Mouse (Mus musculus): ENCODE results near the gene Atg9a. TPM values are rescaled to one million over a fixed set of nuclear protein-coding genes. Genes with fewer than 3 reads are reported as not detected.
A peak's percentile ranks its signal among the peaks of the same experiment; 100 is the strongest.
"Not testable (repeated sequence)": the region's sequence is repeated elsewhere in the genome, so short reads cannot be mapped to it uniquely, and the experiment has no call there.

The Atg9a gene
- 10 to 100 TPM; 73.8 to 76.3 TPM for total RNA-seq (2021)

DNA sequence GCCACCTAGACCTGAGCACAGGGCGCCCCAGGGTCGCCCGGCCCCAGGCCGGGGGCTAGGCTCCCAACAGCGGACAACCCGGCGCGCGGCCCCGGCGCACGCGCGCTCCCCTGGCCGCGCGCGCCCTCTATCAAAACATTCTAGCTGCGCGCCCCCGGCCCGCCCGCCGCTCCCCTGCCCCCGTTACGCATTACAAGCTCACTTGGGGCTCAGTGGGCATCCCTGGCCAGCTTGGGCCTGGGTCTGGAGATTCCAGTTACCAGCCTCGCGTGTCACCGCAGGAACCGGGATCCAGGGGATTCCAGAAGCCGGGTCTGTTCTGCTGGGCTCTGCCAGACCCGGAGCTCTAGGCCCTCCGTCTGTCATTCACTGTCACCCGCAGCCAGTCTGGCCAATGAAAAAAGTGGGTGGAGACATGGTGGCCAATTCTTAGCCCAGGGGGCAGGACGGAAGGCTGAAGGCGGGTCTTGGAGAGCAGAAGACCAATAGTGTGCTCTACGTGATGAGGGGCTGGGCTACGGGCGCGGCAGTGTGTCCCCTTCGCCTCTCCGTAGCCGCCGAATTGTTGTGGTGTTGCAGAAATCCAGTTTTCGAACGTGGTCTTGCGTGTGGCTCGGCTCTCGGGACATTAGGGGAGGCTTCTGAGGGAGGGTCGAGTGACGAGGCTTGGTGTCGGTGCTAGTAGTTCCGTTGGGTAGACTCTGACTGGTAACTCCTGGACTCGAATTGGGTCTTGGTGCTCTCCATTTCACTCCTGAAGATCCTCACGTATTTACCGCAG, at the start of gene Atg9a, which contains the start of gene Ankzf1:
TSS of gene Atg9a (minus strand) at position 575 of the 781 bp plus-strand sequence.
TSS of gene Ankzf1 (plus strand) at position 530 of the 781 bp plus-strand sequence.
- peak; percentile 89 to 92 for DNase-seq
- intact Hi-C loops (cut with DNase I): loop anchor here (1.0 to 5.0 kb wide), 3 partner anchors 17 to 125 kb away; partner anchors contain the start of genes Dnpep and Zfand2b

DNA sequence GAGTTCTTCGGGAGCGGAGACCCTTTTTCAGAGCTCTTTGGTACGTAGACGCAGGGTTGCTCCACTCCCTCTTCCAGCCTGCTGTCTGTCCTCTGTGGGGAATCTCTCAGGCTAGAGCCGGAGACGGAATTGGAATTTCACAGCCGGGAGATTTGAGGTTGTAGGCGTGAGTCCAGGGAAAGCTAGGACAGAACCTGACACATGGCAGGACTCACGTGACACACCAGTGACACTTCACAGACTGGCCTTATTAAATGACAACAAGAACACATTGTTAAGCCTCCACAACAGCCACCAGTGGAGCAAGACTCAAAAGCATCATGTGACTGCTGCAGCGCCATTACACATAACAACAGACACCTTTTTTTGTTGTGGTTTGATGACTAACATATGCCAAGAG, 47.6 kb upstream of the Atg9a start:
- intact Hi-C loops (cut with DNase I): loop anchor here (5.0 kb wide), 1 partner anchor 72 kb away; the partner anchor contains the start of gene Zfand2b
- peak in 1 of 2 experiments; percentile 27 for DNase-seq

DNA sequence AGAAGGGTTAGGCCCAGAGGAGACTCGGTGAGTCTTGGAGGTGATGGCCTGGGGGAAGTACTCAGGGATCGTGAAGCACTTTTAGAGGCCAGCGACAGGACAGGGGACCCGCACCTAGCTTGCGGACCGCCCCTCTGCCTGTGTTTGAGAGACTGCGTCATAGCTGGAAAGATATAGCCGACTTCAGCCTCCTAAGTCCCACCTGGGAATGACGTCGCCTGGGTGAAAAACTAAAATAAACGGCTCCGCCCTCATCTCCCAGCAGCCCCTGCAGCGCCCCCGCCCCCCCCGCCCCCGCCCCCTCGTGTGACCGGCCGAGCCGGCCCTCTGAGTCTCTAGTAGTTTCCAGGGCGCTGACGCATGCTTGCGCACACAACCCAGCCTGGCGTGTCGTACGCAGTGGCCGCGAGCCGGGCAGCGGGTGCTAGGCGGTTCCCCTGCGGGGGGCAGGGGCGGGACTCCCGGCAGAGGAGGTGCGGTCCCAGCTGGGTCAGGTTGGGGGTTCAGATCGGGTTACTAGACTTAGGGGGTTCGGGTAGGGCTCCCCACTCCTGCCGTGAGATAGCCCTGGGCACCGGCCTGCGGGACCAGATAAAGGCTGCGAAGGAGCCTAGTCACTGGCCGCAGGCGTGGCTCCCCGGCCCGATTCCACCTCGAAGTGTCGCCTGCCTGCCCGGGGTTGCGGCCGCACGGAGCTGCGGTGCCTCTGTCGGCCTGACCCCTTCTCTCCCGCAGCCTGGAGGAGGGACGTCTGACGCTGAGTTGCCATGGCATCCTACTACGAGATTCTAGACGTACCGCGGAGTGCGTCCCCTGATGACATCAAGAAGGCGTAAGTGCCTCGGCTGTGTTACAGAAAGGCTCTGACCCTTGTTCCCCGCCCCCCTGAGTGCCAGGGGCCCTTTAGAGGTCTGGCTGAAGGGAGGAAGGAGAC, 44.4 kb upstream of the Atg9a start, which contains the start of gene Dnajb2:
TSS of gene Dnajb2 (plus strand) at position 290 of the 934 bp plus-strand sequence.
- intact Hi-C loops (cut with DNase I): loop anchor here (5.0 kb wide), 1 partner anchor 69 kb away; the partner anchor contains the start of gene Zfand2b
- peak; percentile 88 to 90 for DNase-seq

DNA sequence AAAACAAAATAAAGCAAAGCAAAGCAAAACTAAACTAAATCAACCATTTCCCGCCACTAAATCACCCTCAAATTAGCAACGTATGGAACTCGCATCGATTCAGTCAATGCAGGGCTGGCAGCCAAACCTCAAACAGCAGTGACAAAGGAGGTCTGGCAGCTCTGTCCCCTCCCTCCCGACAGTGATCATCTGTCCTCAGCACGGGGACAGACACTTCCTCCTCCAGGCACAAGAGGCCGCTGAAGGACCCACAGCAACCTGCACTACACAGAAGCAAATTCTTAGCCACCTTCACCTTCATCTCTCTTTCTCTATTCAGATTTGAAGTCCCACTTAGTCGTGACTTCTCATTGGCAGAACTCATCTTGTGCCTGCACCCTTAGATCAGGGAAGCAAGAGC, 42.6 kb upstream of the Atg9a start:
- intact Hi-C loops (cut with DNase I): loop anchor here (1.0 to 5.0 kb wide), 3 partner anchors 17 to 78 kb away; partner anchors contain the start of gene Zfand2b
- DNase-seq: peak in 1 of 2 experiments; percentile 67

DNA sequence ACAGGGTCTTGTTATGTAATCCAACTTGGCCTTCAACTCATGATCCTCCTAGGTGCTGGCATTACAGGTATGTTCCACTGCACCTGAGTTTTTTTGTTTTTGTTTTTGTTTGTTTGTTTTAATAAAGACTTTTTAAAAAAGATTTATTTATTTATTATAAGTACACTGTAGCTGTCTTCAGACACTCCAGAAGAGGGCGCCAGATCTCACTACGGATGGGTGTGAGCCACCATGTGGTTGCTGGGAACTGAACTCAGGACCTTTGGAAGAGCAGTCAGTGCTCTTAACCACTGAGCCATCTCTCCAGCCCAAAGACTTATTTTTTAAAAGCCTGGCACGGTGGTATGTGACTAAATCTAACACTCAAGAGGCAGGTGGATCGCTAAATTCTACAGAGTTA, 40.5 kb upstream of the Atg9a start:
- intact Hi-C loops (cut with DNase I): loop anchor here (5.0 kb wide), 1 partner anchor 80 kb away; no protein-coding TSS in a partner anchor
- not testable (repeated sequence) for DNase-seq

DNA sequence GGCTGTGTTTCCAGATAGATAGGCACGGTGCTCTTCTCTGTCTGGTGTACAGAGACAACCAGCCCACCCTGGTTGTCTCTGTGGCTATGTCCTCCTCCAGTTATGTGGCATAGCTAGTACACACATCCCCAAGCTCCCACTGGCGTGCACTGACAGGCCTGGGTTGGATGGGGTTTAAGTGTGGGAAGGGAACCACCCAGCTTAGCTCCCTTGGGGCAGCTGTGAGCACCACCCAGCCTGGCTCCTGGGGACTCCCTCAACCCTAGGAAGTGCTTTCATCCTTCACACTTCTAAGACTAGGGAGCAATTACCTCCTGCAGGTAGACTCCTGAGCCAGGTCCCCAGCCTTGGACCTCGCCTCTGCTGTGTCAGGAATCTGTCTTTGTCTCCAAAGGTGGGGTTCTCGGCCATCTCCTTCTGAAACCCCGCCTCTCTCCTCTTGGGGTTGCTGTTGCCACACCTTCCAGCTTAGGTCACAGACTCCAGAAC, 39.7 kb upstream of the Atg9a start, which contains the start of gene A630095N17Rik:
TSS of gene A630095N17Rik (minus strand) at position 439 of the 489 bp plus-strand sequence.
- no peak for DNase-seq
- intact Hi-C loops (cut with DNase I): loop anchor here (5.0 kb wide), 1 partner anchor 81 kb away; no protein-coding TSS in a partner anchor

DNA sequence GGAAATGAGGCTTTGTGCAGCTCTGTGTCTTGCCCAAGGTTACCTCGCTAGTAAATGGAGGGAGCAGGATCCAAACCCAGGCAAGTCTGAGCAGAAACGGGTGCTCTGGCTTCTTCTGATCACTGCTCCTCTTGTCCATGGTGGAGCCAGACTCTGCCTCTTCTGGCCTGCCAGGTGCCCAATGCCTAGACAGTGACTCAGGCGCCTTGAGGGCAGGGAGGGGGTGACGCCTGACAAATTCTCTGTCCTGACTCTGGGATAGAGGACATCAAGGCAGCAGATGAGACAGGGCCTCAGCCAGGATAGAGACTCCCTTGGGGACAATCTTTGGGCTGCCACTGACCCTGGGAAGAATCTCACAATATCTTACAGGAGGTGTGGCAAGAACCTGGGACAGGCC, 39.2 kb upstream of the Atg9a start:
- DNase-seq: no peak
- intact Hi-C loops (cut with DNase I): loop anchor here (5.0 kb wide), 1 partner anchor 81 kb away; no protein-coding TSS in a partner anchor

DNA sequence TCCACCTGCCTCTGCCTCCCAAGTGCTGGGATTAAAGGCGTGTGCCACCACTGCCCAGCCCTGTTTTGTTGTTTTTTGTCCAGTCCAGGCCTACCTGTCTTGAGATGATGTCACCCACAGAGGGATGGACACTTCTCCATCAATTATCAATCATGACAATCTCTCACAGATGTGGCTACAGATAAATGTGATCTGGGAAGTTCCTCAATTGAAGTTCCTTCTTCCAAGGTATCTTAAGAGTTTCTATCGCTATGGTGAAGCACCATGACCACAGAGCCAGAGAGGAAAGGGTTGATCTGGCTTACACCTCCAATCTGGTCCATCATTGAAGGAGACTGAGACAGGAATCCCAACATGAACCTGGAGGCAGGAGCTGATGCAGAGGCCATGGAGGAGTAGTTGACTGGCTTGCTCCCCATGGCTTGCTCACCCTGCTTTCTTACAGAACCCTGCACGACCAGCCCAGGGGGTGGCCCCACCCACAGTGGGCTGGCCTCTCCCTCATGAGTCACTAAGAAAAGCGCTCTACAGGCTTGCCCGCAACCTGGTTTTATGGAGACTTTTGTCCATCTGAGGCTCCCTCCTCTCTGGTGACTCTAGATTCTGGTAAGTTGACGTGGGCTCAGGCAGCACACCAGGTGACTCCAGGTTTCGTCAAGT, 38.5 kb upstream of the Atg9a start:
- intact Hi-C loops (cut with DNase I): loop anchor here (5.0 kb wide), 1 partner anchor 82 kb away; no protein-coding TSS in a partner anchor
- DNase-seq: no peak

DNA sequence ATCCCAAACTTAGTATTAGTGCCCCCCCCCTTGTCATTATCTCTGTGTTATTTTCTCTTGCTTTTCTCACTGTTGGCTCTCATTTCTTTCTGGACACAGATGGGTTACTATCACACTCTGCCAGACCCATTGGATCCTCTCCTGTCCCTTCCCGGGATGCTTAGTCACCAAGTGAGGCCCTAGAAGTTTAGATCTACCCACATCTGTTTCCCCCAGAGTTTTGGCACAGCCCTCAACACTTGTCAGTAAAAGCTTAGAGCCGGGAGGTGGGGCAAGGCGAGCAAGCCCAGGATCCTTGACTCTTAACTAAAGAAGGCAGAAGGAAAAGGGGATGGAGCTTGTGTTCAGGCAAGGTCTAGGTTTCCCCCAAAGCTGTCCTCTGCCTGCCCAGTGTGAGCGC, 37.2 kb upstream of the Atg9a start:
- intact Hi-C loops (cut with DNase I): no loop called here
- DNase-seq: no peak

DNA sequence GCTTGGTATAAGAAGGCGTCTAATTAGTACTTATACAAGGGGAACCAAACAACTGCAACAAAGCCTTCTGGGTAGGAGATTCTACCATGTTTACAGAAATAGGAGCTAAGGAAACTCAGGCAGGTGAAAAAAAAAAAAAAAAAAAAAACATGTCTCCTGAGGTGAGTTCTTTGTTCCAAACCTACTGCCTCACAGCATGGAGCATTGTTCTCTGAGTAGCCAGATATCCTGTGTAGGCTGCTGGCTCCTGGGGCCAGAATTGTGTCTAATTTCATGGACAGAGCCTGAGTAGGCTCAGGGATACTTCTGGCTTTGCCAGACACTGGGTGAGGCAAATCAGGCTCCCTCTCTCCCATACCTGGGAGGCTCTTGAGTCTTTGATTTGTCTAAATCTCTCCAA, 35.7 kb upstream of the Atg9a start:
- intact Hi-C loops (cut with DNase I): no loop called here
- DNase-seq: no peak

DNA sequence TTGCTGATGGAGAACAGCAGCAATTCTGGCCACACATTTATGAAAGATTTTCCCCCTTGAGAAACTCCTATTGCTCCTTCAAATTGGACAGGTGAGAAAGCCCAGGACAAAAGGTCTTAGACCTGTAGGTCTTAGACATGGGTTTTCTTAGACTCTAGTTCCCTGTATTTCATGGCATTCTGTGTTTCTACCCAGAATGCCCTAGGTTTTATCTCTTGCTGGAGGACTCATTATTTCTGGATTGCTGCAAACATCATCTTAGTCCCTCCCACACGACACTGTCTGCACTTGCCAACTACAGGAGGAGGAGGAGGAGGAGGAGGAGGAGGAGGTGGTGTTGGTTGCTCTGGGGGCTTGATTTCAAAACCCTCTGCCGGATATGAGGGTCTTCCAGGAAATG, 34.1 kb upstream of the Atg9a start:
- DNase-seq: no peak
- intact Hi-C loops (cut with DNase I): no loop called here

DNA sequence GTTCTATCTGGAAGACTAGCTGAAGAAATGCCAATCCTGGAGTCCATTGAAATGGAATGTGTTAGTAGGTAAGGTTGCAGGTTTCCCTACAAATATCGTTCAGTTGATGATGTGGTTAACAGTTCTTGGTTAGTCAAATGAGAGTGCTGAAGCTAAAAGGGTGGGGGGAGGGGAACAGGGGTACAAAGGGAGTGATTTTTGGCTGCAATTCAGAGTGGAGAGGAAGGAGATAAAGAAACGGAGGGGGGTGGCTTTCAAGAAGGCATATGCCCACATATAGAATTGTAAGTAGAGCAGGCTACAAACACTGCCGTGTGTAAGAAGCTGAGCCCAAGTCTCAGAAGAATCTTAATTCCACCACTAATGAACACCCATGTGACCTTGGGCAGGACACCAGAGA, 33.5 kb upstream of the Atg9a start:
- intact Hi-C loops (cut with DNase I): no loop called here
- DNase-seq: no peak

DNA sequence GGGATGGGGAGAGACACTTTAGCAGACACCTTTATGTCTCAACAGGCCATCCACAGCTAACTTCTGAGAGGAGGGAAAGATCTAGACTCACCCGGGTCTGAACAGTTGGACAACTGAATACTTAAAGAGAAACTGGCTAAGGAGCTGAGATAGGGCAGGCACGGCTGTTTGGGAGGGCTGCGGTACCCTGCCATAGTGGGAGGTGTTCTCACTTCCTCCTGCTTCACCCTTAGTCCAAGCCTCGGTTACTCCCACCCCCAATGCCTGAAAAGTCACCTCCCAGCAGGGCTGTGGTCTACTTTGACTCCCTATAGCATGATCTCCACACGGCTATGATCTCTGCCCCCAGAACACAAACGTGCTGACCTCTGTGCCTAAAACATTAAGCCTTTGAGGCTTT, 31.5 kb upstream of the Atg9a start:
- DNase-seq: no peak
- intact Hi-C loops (cut with DNase I): no loop called here

DNA sequence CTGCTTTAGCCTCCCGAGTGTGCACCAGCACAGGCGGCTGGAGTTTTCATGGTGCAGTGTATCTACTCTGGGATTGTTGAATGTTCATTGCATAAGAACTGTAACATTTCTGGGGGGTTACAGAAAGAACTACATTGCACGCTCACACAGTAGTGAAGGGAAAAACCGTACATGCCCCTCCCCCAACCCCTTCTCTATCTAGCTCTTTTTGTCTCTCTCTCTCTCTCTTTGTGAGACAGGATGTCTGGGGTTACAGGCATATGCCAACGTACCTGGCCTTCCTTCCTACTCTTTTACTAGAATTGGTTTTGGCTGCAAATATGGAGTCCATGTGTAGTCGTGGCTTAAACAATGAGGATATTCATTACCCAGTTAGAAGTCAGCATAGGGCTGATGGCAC, 30.9 kb upstream of the Atg9a start:
- intact Hi-C loops (cut with DNase I): no loop called here

DNA sequence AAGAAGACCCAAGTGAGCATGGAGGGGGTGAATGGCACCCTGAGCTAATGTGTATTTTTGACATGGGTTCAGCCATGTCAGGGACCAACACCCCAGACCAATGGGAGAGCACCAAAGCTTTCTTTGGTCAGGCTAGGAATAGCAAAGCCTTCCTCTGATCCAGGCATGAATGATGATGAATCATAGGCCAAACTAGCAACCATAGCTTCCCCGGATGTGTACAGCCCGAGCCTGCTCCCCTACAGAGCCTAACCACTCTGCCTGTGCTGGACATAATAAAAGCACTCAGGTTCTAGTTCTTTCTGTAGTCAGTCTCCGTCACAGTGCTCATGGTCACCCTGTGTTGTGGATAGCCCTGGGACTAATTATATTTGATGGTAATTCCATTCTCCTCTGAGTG, 29.5 kb upstream of the Atg9a start:
- intact Hi-C loops (cut with DNase I): no loop called here
- no peak for DNase-seq

More for the DNA sequence above, 30.9 kb upstream of the Atg9a start:
- DNase-seq: no peak

DNA sequence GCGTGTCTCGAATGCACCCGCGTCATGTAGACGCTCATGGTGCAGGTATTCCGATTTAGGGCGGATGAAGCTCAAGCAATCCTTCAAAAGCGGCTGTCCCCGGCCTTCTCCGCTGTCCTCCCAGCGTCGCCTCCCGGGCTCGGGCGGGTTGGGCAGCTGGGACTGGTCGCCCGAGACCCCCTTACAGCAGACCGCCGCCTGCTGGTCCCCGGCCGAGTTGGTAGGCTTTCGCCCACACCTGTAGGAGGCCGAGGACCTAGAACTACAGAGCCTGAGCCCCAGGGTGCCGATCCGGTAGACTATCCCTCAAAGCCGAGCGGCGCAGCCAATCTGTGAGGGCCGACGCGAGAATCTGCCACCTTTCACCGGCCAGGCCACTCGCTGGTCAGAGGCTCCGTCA, 27.5 kb upstream of the Atg9a start, which contains the start of gene Tuba4a:
TSS of gene Tuba4a (minus strand) at position 335 of the 400 bp plus-strand sequence.
- intact Hi-C loops (cut with DNase I): no loop called here
- no peak for DNase-seq

DNA sequence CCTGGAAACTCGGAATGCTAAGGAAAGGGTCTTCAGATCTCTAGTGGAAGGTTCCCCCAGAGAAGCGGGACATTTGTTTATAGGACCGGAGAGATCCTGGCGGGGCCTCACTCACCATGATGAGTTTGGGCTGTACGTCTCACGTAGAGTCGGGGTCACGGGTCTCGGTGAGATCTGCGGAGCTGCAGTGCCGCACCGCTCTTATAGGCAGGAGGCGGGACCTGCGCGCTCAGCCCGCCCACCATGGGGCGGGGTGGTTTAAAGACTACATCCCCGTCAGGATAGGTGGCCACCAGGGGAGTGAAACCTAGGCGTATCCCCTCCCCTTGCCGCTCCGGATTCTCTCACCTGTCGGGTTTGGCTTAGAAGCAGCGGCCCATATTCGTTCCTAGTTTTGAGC, 27.1 kb upstream of the Atg9a start:
- intact Hi-C loops (cut with DNase I): no loop called here

DNA sequence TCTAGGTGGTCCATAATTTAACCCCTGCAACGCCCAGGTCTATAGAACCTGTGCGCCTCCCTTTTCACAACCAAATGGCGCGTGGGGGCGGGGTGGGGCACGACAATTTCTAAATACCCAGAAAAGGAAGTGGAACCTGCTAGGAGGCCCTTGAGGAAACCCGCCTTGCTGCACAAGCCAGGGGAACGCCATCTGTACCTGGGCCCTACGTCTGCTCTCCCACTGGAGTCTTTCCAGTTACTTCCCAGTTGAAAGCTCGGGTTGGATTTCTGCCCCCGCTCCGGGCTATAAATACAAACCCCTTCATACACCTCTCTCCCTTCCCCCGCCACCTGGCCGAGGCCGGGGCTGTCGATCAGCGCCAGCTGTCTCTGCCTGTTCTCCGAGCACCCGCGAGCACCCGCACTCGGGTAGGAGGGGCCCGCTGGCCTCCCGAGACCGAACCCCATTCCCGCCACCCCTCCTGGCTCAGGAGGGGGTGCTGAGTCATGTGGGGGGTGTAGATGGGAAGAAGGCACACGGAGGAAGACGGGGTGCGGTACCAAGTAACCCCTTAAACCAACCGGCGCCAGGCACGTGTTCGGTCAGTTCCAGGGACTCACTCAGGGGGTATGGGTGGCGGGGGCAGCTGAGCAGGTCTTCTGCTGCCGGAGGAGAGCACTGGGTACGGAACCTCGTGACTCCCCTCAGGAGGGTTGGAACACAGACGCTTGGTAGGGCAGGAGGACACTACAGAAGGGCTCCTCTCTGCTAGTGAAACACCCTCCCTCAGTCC, 26.4 kb upstream of the Atg9a start:
- peak; percentile 56 to 72 for DNase-seq
- intact Hi-C loops (cut with DNase I): no loop called here

More for the DNA sequence above, 27.1 kb upstream of the Atg9a start:
- peak; percentile 89 to 92 for DNase-seq

DNA sequence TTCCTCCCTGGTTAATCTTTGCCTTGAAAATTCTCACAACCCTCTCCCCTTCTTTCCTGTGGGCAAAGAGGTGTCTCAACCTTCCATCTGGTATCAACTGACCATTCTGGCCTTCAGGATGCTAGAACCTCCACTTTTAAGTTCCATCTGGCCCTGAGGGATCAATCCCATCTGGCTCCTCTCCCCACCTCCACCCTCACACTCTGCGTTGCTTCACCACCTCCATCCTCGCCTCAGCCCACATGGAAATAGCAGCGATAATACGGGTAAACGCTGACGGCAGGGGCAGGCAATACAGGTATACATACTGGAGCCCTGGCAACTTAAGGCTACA, 25.9 kb upstream of the Atg9a start:
- intact Hi-C loops (cut with DNase I): no loop called here
- DNase-seq: no peak

Measured in heart, postnatal 36 days (tissue).